Mouse (Mus musculus): ENCODE measurements around the gene Zzef1.
"Not testable (repeated sequence)": the region's sequence is repeated elsewhere in the genome, so short reads cannot be mapped to it uniquely, and the experiment has no call there.

Gene Zzef1

GRCm38 (mm10) chr11:72795455-72796295 is at the start of gene Zzef1, which contains the start of gene Cyb5d2:
TSS of gene Zzef1 (plus strand) at chr11:72796226.
TSS of gene Cyb5d2 (minus strand) at chr11:72796142.
- DNase-seq (ENCODE audit: low spot score), result peak; percentile 92

- no peak for DNase-seq (ENCODE audit: low spot score)
Observed at GRCm38 (mm10) chr11:72751956-72752355, 44.1 kb upstream of the Zzef1 start.

- DNase-seq (ENCODE audit: low spot score), result no peak
Observed at GRCm38 (mm10) chr11:72758316-72758715, 37.7 kb upstream of the Zzef1 start.

- no peak for DNase-seq (ENCODE audit: low spot score)
Observed at GRCm38 (mm10) chr11:72759581-72759980, 36.4 kb upstream of the Zzef1 start.

DNA sequence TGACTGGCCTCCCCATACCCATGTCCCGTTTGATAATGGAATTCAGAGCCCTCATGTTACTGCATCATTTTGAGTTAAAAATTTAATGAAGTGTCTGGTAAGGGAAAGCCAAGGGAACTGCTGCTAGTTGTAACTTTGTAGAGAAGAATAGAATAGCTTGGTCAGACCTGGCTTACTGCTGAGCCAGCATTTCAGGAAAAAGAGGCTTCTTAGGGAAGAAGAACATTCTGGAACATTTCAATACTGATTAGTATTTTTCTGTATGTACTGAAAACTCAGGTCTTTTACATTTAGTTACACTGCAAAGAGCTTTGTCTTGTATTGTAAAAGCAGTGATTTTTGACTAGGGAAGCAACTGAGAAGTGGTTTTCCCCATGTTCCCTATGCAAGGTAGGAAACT is 35.2 kb upstream of the Zzef1 start:
- no peak for DNase-seq (ENCODE audit: low spot score)

- DNase-seq (ENCODE audit: low spot score), result no peak
Observed at GRCm38 (mm10) chr11:72764270-72764669, 31.8 kb upstream of the Zzef1 start.

DNA sequence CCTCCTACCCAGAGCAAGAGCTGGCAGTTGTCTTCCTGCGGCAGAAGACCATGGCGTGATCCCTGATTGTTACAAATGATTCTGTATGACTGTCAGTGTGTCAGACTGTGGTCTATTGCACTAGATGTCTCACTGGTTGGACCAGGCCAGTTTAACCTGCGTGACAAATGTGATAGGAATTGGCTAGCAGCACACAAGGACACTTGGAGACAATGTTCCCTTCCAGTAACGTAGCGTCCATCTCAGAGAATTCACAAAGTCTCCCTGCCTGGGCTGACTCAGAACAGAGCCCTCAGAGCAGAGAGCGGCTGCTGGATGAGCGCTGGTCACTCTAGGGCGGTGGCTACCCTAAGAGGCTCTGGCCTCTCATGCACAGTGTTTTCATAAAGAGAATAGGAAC is 28.3 kb upstream of the Zzef1 start:
- no peak for DNase-seq (ENCODE audit: low spot score)

- no peak for DNase-seq (ENCODE audit: low spot score)
Observed at GRCm38 (mm10) chr11:72769061-72769460, 27.0 kb upstream of the Zzef1 start.

DNA sequence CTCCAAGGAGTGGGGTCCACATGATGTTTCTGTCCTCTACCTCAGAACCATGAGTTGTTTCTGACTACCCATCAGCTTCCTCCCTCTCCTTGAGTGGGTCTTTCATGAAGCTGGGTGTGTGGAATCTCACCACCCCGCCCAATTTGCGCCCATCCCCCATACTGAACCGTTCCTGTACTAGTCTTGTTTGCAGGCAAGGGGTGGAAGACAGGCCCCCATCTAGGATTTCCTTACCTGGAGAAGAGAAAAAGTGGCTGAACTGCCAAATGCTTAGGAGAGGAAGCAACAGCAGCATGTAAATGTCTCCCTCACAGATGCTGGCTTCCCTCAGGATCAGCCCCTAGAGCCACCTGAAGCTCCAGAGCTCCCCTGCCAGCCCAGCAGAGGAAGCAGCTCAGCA is 25.7 kb upstream of the Zzef1 start:
- DNase-seq (ENCODE audit: low spot score), result peak; percentile 52

- DNase-seq (ENCODE audit: low spot score), result no peak
Observed at GRCm38 (mm10) chr11:72770816-72771215, 25.2 kb upstream of the Zzef1 start.

DNA sequence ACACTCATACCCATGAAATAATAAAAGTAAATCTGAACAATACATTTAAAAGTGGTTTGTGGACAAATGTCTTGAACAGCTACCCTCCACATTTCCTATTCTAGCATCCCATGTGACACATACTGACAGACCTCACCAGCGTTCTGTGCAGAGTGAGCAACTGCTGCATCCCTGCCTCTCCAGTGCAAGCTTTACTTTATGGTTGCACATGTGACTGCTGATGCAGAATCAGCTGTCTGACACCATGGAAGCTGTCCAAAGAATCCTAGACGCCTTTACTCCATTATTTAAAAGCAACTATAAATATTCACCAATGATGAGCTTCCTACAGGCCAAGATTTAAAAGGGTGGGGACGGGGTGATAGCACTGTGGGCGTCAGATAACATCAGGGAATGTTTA is 24.6 kb upstream of the Zzef1 start:
- no peak for DNase-seq (ENCODE audit: low spot score)

DNA sequence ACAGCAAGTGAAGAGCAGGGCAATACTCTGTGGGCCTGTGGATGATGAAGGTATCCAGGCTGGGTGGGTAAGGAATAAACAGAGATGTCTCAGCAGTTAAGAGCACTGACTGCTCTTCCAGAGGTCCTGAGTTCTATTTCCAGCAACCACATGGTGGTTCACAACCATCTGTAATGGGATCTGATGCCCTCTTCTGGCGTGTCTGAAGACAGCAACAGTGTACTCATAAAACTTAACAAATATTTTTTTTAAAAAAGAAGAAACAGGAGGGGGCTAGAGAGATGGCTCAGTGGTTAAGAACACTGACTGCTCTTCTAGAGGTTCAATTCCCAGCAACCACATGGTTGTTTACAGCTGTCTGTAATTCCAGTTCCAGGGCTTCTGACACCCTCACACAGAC is 23.4 kb upstream of the Zzef1 start:
- DNase-seq (ENCODE audit: low spot score), result not testable (repeated sequence)

DNA sequence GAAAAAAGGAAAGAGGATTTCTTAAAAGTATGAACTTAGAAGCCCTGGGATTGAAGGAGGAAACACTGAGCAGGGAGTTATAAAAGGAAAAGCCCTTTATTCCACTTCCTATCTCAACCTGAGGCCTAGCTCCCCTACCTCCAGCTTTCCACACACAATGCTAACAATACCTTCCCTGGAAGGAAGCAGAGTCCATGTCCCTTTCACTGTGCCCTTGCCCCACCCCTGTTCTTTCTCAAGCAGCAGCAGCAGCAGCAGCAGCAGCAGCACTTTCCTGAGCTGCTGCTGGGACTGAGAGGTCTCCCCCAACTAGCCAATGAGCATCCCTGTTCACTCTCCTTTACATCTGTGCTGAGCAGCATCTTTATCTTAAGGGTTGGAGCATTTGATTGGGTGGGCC is 17.1 kb upstream of the Zzef1 start:
- no peak for DNase-seq (ENCODE audit: low spot score)

- no peak for DNase-seq (ENCODE audit: low spot score)
Observed at GRCm38 (mm10) chr11:72782103-72782502, 13.9 kb upstream of the Zzef1 start.

DNA sequence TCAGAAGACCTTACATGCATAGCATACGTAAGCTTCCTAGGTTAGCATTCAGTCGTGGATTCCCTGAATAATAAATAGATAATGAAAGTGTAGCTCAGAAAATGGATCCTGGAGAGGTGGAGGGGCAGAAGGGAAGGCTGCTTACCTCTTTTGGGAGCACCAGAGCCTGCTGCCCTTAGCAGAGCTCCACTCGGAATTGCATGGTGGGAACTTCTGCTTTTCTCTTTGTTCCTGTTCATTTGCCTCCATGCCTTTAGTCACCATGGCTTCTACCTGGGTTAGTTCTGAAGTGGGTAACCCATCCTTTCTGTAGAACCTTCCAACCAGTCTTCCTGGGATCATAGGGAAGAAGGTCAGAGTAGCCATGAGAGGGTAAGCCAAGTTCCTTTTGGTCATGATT is 13.5 kb upstream of the Zzef1 start:
- no peak for DNase-seq (ENCODE audit: low spot score)

GRCm38 (mm10) chr11:72792033-72792432 is 4.0 kb upstream of the Zzef1 start:
- no peak for DNase-seq (ENCODE audit: low spot score)

GRCm38 (mm10) chr11:72795149-72795454 is 924 bp upstream of the Zzef1 start:
- DNase-seq (ENCODE audit: low spot score), result no peak

- peak; percentile 63 for DNase-seq (ENCODE audit: low spot score)
Observed at GRCm38 (mm10) chr11:72796296-72796687, 266 bp downstream of the Zzef1 start.

GRCm38 (mm10) chr11:72796773-72797338 is 830 bp downstream of the Zzef1 start:
- DNase-seq (ENCODE audit: low spot score), result no peak

DNA sequence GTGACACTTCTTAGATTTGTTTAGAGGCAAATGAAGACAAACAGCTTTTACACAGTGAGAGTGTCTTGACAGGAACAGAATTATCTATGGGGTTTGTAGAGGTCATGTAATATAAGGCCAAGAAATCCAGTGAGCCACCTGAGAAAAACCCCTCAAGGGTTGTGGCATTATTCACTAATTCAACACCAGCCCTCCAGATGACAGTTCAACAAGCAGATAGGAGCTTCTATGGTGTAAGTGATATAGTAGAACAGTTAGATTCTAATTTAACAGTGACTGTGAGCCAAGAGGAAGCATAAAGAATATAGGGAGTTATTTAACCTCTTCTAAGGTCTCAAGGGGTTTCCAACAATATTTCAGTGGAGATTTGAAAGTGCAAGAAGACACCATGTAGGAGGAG is 2.1 kb downstream of the Zzef1 start:
- DNase-seq (ENCODE audit: low spot score), result no peak

GRCm38 (mm10) chr11:72801182-72801581 is 5.2 kb downstream of the Zzef1 start:
- no peak for DNase-seq (ENCODE audit: low spot score)

- no peak for DNase-seq (ENCODE audit: low spot score)
Observed at GRCm38 (mm10) chr11:72803038-72803437, 7.0 kb downstream of the Zzef1 start.

GRCm38 (mm10) chr11:72804586-72804985 is 8.6 kb downstream of the Zzef1 start:
- DNase-seq (ENCODE audit: low spot score), result no peak

GRCm38 (mm10) chr11:72805232-72805631 is 9.2 kb downstream of the Zzef1 start:
- no peak for DNase-seq (ENCODE audit: low spot score)

Data from testis, postnatal 10 days (tissue).